Mouse (Mus musculus): ENCODE data around the gene Crybb1.

Crybb1 gene

DNA sequence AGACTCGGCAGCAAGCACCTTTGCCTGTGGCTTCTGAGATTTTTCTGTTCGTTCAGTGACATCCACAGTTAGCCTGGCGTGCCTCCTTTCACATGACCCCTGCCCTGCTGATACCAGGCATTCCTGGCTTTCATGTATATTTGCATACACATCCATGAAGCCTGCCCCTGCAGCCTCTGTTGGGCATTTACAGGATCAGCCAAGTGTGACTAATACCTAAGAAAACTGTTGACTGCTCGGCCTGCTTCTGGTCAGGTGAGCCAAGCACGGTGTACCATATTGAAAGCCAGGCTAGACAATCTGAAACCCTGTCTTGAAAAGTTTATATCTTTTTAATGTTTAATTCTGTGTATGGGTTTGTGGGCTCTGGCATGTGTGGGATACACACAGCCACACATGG, 60.9 kb downstream of the Crybb1 start:
- no peak for DNase-seq

DNA sequence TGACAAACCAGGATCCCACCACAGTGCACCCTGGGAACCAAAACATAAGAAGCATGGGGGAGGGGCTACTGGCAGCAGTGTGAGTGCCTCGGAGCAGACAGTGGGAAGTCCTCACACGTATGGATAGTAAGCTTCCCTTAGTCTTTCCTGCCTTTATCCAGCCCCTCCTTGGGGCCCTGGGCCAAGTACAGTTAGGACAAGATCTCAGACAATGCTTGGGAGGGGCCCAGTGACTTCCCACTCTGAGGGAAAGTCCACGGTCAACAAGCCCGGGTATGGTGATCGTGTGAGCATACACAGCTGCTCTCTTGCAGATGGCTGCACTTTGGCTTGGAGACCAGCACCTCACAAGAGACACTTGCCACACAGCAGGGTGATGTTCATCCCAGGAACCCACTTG, 61.7 kb downstream of the Crybb1 start:
- DNase-seq, result no peak
